Mouse (Mus musculus) forebrain, embryonic 13.5 days (tissue): ENCODE data around the gene Dnajc3. TPM values are rescaled to one million over a fixed set of nuclear protein-coding genes. Genes with fewer than 3 reads are reported as not detected.
A peak's percentile ranks its signal among the peaks of the same experiment; 100 is the strongest.

ENCODE experiments used
- ATAC-seq: fragments of 200-750 bp; cut with Nextera tagmentation; 2 replicates; pipeline ENCODE4 v1.8.0; 2017
- H3K27ac ChIP-seq: fragments of 300-500 bp; sonication (generic); 2 replicates; pipeline ENCODE4 v1.5.1; 2015; ENCODE audit warnings: inconsistent platforms, mild to moderate bottlenecking, moderate library complexity
- H3K27me3 ChIP-seq: fragments of 300-500 bp; sonication (generic); 2 replicates; pipeline ENCODE4 v1.6.1; 2015; ENCODE audit warnings: mild to moderate bottlenecking, inconsistent platforms
- H3K36me3 ChIP-seq: fragments of 300-500 bp; sonication (generic); 2 replicates; pipeline ENCODE4 v1.6.1; 2015; ENCODE audit warnings: mild to moderate bottlenecking, inconsistent platforms; ENCODE audit not compliant: poor library complexity, severe bottlenecking
- H3K4me1 ChIP-seq: fragments of 300-500 bp; sonication (generic); 2 replicates; pipeline ENCODE4 v1.6.1; 2015; ENCODE audit warnings: inconsistent platforms
- H3K4me2 ChIP-seq: fragments of 300-500 bp; sonication (generic); 2 replicates; pipeline ENCODE4 v1.6.1; 2015; ENCODE audit warnings: inconsistent platforms, mild to moderate bottlenecking, moderate library complexity
- H3K4me3 ChIP-seq: fragments of 300-500 bp; sonication (generic); 2 replicates; pipeline ENCODE4 v1.5.1; 2015; ENCODE audit warnings: mild to moderate bottlenecking, inconsistent platforms
- H3K9ac ChIP-seq: fragments of 300-500 bp; sonication (generic); 2 replicates; pipeline ENCODE4 v1.6.1; 2015; ENCODE audit warnings: mild to moderate bottlenecking, inconsistent platforms
- H3K9me3 ChIP-seq: fragments of 300-500 bp; sonication (generic); replicated peaks from 2 replicates; pipeline ENCODE4 v1.6.1; 2016; ENCODE audit warnings: inconsistent platforms
- WGBS: fragments of 180-500 bp; shearing (Covaris S2); methylation state at CpG from one replicate; pipeline ENCODE4 v1.1.7; 2015; 5-methylcytosine and 5-hydroxymethylcytosine counted together
- polyA plus RNA-seq: library from polyadenylated mRNA; unstranded; fragments of >200 nt; fragmentation: Nextera tagmentation; extraction: Ambion mirVana; gene quantifications from 2 replicates; pipeline ENCODE4 v1.2.1, GENCODE M21; 2015

The Dnajc3 gene
- polyA plus RNA-seq, 1 experiment from 2014 or later, result 17.5 TPM

DNA sequence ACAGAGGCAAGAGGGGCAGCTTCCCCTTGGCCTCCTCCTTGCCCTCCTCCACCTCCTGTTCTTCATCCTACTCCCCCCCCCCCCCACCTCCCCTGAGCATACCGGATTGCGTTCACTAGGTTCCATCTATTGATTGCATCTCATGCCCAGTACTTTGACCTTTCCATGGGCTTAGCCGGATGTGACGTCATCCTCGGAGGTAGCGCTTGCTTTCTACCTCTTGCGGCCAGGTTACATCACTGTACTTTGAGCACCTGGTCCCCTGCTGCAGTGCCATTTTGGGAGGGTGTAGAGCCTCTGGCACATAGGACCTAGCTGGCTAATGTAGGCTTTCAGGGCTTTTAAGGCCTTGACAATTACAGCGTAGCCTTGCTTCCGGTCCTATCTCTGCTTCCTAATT is 3.1 kb upstream of the Dnajc3 start:
- no peak for ATAC-seq
- no peaks in the 10 kb centered on the region for H3K27me3 ChIP-seq
- 86% methylated on average over 9 of the region's 9 CpGs for WGBS
- no peaks in the 10 kb centered on the region for H3K36me3 ChIP-seq
- peaks cover 18% of the 10 kb centered on the region for H3K4me1 ChIP-seq
- H3K27ac ChIP-seq, result no peak overlapping the region
- H3K4me3 ChIP-seq, result no peak overlapping the region
- no peak overlapping the region for H3K4me2 ChIP-seq
- H3K9me3 ChIP-seq, result no peaks in the 10 kb centered on the region
- no peak overlapping the region for H3K9ac ChIP-seq

GRCm38 (mm10) chr14:118936236-118936635 is 1.5 kb upstream of the Dnajc3 start:
- Histone ChIP-seq H3K36me3 (no peaks in the 10 kb centered on the region), H3K9me3 (no peaks in the 10 kb centered on the region), H3K4me2 (no peak overlapping the region), H3K27ac (no peak overlapping the region), H3K4me3 (no peak overlapping the region), H3K27me3 (no peaks in the 10 kb centered on the region), H3K4me1 (peaks cover 25% of the 10 kb centered on the region), H3K9ac (no peak overlapping the region)
- 68% methylated on average over 3 of the region's 3 CpGs for WGBS
- ATAC-seq, result no peak

DNA sequence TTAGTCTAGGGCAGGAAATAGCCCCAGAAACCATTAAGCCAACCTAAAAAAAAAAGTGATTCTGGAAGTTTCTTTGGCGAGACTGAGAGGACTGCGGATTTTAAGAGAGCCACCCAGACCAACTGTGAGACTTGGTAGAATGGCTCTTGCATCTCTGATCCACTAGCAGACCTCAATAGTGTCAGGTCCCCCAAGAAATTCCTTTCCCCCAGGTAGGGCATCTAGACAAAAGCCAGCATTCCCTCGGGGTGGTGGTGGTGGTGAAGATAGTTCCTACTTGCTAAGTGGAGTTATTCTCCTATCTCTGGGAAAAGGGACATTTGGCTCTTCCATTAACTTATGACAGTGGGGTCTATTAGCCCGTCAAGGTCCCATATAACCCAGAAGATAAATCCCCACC is 824 bp upstream of the Dnajc3 start:
- H3K9me3 ChIP-seq, result no peaks in the 10 kb centered on the region
- H3K4me3 ChIP-seq, result peak overlapping the region; percentile 93
- peak; percentile 7 for ATAC-seq
- 22% methylated on average over 4 of the region's 4 CpGs for WGBS
- no peaks in the 10 kb centered on the region for H3K27me3 ChIP-seq
- no peak overlapping the region for H3K27ac ChIP-seq
- peaks cover 25% of the 10 kb centered on the region for H3K4me1 ChIP-seq
- H3K9ac ChIP-seq, result peak overlapping the region; percentile 70
- H3K36me3 ChIP-seq, result no peaks in the 10 kb centered on the region
- H3K4me2 ChIP-seq, result peak overlapping the region; percentile 75

DNA sequence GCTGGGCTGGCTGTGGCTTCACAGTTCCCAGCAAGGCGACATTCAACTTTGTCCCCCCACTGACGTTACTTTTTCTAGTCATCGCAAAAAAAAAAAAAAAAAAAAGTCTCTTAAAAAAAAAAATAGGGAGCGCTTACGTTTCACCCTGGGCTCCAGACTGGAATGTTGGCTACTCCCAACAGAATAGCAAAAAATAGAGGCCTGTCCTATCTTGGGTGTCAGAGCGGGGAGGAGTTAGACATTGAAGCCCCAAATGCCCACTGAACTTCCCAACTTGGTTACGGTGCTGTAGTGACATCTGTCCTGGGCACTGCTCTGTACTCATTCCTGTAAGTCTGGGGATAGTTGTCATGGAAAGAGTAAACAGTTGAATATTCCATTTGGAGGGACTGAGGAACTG is 775 bp downstream of the Dnajc3 start:
- H3K36me3 ChIP-seq, result no peaks in the 10 kb centered on the region
- H3K27ac ChIP-seq, result no peak overlapping the region
- ATAC-seq, result no peak
- H3K4me1 ChIP-seq, result peaks cover 25% of the 10 kb centered on the region
- H3K4me2 ChIP-seq, result peak overlapping the region; percentile 75
- H3K9me3 ChIP-seq, result no peaks in the 10 kb centered on the region
- peak overlapping the region; percentile 96 for H3K9ac ChIP-seq
- H3K4me3 ChIP-seq, result peak overlapping the region; percentile 93
- WGBS, result under 1% methylated on average over 7 of the region's 7 CpGs
- H3K27me3 ChIP-seq, result no peaks in the 10 kb centered on the region

- H3K36me3 ChIP-seq, result no peaks in the 10 kb centered on the region
- peaks cover 25% of the 10 kb centered on the region for H3K4me1 ChIP-seq
- no peaks in the 10 kb centered on the region for H3K27me3 ChIP-seq
- no peak overlapping the region for H3K4me3 ChIP-seq
- no peak for ATAC-seq
- no peaks in the 10 kb centered on the region for H3K9me3 ChIP-seq
- WGBS, result 79% methylated on average over 4 of the region's 4 CpGs
- H3K9ac ChIP-seq, result no peak overlapping the region
- H3K27ac ChIP-seq, result no peak overlapping the region
- H3K4me2 ChIP-seq, result no peak overlapping the region
These were observed 3.2 kb downstream of the Dnajc3 start for GRCm38 (mm10) chr14:118940796-118941495.

DNA sequence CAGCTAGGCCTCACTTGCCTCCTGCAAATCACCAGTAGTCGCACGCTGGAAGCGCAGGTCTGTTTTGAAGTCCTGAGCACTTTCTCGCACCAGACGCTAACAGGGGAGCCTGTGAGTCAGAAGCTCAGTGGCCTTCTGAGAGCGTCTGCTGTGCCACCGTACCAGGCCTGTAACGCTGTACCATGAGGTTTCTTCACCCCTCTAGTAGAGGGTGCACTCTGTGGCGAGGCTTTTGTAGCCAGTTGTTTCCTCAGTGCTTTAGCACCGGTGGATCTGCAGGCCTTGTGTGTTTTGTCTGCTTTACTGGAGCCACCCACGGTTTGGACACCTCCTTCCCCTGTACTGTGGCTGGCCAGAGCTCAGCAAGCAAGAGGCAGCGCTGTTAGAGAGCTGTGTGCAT is 4.3 kb downstream of the Dnajc3 start:
- Histone ChIP-seq H3K4me1 (peaks cover 21% of the 10 kb centered on the region), H3K27me3 (no peaks in the 10 kb centered on the region), H3K9ac (no peak overlapping the region), H3K9me3 (no peaks in the 10 kb centered on the region), H3K36me3 (no peaks in the 10 kb centered on the region), H3K4me2 (no peak overlapping the region), H3K27ac (no peak overlapping the region), H3K4me3 (no peak overlapping the region)
- no peak for ATAC-seq
- WGBS, result 41% methylated on average over 12 of the region's 12 CpGs

GRCm38 (mm10) chr14:118944702-118945101 is 6.9 kb downstream of the Dnajc3 start:
- WGBS, result 88% methylated on average over 2 of the region's 2 CpGs
- Histone ChIP-seq H3K9me3 (no peaks in the 10 kb centered on the region), H3K4me3 (no peak overlapping the region), H3K4me1 (peaks cover 6% of the 10 kb centered on the region), H3K36me3 (no peaks in the 10 kb centered on the region), H3K4me2 (no peak overlapping the region), H3K27me3 (no peaks in the 10 kb centered on the region), H3K9ac (no peak overlapping the region), H3K27ac (no peak overlapping the region)
- ATAC-seq, result no peak

DNA sequence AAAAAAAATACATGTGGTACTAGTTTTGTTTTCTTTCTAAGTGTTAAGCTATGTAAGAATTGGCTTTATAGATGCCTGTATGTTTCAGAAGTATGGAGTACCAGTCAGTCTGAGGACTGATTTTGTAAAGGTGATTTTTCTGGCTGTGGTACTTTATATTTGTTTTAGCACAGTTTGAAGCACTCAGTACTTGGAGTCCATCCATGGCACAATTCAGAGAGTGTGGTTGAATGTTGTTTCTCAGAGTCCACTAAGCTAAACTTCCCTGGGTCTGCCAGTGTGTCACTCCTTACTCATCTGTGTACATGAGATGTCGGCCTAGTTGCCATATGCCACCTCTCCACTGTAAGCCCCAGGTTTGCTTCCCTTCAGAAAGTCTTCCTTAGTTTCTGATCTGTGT is 11.1 kb downstream of the Dnajc3 start:
- H3K27me3 ChIP-seq, result no peaks in the 10 kb centered on the region
- no peaks in the 10 kb centered on the region for H3K9me3 ChIP-seq
- H3K4me2 ChIP-seq, result no peak overlapping the region
- no peak overlapping the region for H3K4me3 ChIP-seq
- 93% methylated on average over 1 of the region's 1 CpGs for WGBS
- H3K9ac ChIP-seq, result no peak overlapping the region
- no peak overlapping the region for H3K27ac ChIP-seq
- peaks cover 4% of the 10 kb centered on the region; the same call in 1 of the 2 replicates for H3K4me1 ChIP-seq
- H3K36me3 ChIP-seq, result peaks cover 8% of the 10 kb centered on the region; the same call in 1 of the 2 replicates
- no peak for ATAC-seq

DNA sequence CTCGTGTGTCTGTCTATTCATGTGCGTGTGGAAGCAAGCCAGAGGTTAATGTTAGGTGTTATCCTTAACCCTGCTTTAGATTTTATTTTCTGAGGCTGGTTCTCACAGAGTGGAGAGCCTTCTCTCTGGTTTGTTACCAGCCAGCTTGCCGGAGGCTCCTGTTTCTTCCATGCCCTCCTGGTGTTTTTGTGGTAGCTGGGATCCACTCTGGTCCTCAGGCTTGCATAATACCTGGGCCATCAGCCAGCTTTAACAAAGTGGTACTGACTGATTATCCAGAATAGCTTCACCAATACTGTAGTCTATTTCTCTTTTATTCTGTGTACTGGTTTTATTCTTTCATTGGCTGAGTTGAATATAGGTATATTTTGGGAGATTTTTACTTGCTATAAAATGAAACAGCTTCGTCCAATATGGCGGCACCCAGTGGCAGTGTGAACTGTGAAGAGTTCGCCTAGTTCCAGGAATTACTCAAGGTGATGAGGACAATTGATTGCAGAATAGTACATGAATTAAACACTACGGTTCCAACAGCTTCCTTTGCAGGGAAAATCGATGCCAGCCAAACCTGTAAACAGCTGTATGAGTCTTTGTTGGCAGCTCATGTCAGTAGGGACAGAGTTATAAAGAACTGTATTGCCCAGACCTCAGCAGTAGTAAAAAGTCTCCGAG is 14.3 kb downstream of the Dnajc3 start:
- 91% methylated on average over 9 of the region's 9 CpGs for WGBS
- no peak overlapping the region for H3K4me3 ChIP-seq
- peaks cover 21% of the 10 kb centered on the region for H3K36me3 ChIP-seq
- H3K27me3 ChIP-seq, result no peaks in the 10 kb centered on the region
- no peak overlapping the region for H3K27ac ChIP-seq
- no peak for ATAC-seq
- H3K4me2 ChIP-seq, result no peak overlapping the region
- no peak overlapping the region for H3K9ac ChIP-seq
- no peaks in the 10 kb centered on the region for H3K9me3 ChIP-seq
- peaks cover 10% of the 10 kb centered on the region; the same call in 1 of the 2 replicates for H3K4me1 ChIP-seq

DNA sequence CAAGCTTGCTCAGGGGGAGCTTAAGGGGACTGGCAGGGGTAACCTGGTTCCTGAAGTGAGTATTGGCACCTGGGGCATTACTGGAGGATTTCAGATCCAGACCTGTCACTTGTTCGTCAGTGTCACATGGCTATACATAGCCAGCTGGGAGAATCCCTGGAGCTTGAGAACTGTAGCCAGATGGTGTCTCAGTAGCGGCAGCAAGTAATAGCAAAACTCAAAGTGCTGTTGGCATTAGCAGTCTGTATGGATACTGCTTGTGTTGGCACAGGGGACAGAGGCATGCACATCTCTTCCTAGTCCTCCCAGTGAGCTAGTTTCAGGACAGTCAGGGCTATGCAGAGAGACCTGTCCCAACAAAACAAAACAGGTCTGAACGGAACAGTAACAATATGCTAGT is 20.2 kb downstream of the Dnajc3 start:
- H3K9me3 ChIP-seq, result no peaks in the 10 kb centered on the region
- no peak overlapping the region for H3K4me2 ChIP-seq
- 0 out of 2 replicates have a peak, but pooled peaks cover 6% of the 10 kb centered on the region for H3K4me1 ChIP-seq
- H3K4me3 ChIP-seq, result no peak overlapping the region
- H3K27me3 ChIP-seq, result no peaks in the 10 kb centered on the region
- peak; percentile 73 for ATAC-seq
- WGBS, result 93% methylated on average over 3 of the region's 3 CpGs
- H3K27ac ChIP-seq, result no peak overlapping the region
- H3K36me3 ChIP-seq, result peaks cover 56% of the 10 kb centered on the region
- H3K9ac ChIP-seq, result no peak overlapping the region

GRCm38 (mm10) chr14:118965356-118966000 is 27.7 kb downstream of the Dnajc3 start:
- no peak overlapping the region for H3K27ac ChIP-seq
- no peaks in the 10 kb centered on the region for H3K27me3 ChIP-seq
- no peak overlapping the region for H3K9ac ChIP-seq
- no peaks in the 10 kb centered on the region for H3K4me1 ChIP-seq
- H3K4me2 ChIP-seq, result no peak overlapping the region
- H3K9me3 ChIP-seq, result no peaks in the 10 kb centered on the region
- WGBS, result 95% methylated on average over 4 of the region's 4 CpGs
- no peak for ATAC-seq
- no peak overlapping the region for H3K4me3 ChIP-seq
- H3K36me3 ChIP-seq, result peaks cover 40% of the 10 kb centered on the region

- no peaks in the 10 kb centered on the region for H3K4me1 ChIP-seq
- no peak overlapping the region for H3K4me2 ChIP-seq
- peaks cover 48% of the 10 kb centered on the region for H3K36me3 ChIP-seq
- WGBS, result 92% methylated on average over 7 of the region's 7 CpGs
- H3K9ac ChIP-seq, result no peak overlapping the region
- H3K27ac ChIP-seq, result no peak overlapping the region
- no peak overlapping the region for H3K4me3 ChIP-seq
- H3K27me3 ChIP-seq, result no peaks in the 10 kb centered on the region
- no peak for ATAC-seq
- H3K9me3 ChIP-seq, result no peaks in the 10 kb centered on the region
These were observed 29.9 kb downstream of the Dnajc3 start for GRCm38 (mm10) chr14:118967646-118968045.
